Mouse (Mus musculus): ENCODE data around the gene Aktip. TPM values are rescaled to one million over a fixed set of nuclear protein-coding genes. Genes with fewer than 3 reads are reported as not detected.

Aktip gene
- total RNA-seq, 2 experiments from 2014 or later: 97.3 to 99.2 TPM

- DNase-seq (ENCODE audit: low spot score in 2 of 2): no peak
- intact Hi-C loops (cut with DNase I): no loop called here
Measured at GRCm38 (mm10) chr8:91135308-91136181, 64.2 kb downstream of the Aktip start.

- intact Hi-C loops (cut with DNase I): no loop called here
- no peak for DNase-seq (ENCODE audit: low spot score in 2 of 2)
Measured at GRCm38 (mm10) chr8:91134659-91135058, 65.1 kb downstream of the Aktip start.

- DNase-seq (ENCODE audit: low spot score in 2 of 2): peak; percentile 100
- intact Hi-C loops (cut with DNase I): no loop called here
Measured at GRCm38 (mm10) chr8:91134070-91134475, 65.7 kb downstream of the Aktip start.

- intact Hi-C loops (cut with DNase I): no loop called here
- DNase-seq (ENCODE audit: low spot score in 2 of 2): no peak
Measured at GRCm38 (mm10) chr8:91133441-91134069, 66.2 kb downstream of the Aktip start.

GRCm38 (mm10) chr8:91132731-91133130 lies 67.0 kb downstream of the Aktip start:
- no peak for DNase-seq (ENCODE audit: low spot score in 2 of 2)
- intact Hi-C loops (cut with DNase I): no loop called here

GRCm38 (mm10) chr8:91126786-91127185 lies 73.0 kb downstream of the Aktip start:
- peak; percentile 57 to 90 for DNase-seq (ENCODE audit: low spot score in 2 of 2)
- intact Hi-C loops (cut with DNase I): no loop called here

GRCm38 (mm10) chr8:91124315-91124714 lies 75.5 kb downstream of the Aktip start:
- DNase-seq (ENCODE audit: low spot score in 2 of 2): no peak
- intact Hi-C loops (cut with DNase I): no loop called here

GRCm38 (mm10) chr8:91118131-91118530 lies 81.6 kb downstream of the Aktip start:
- intact Hi-C loops (cut with DNase I): no loop called here
- no peak for DNase-seq (ENCODE audit: low spot score in 2 of 2)

- no peak for DNase-seq (ENCODE audit: low spot score in 2 of 2)
- intact Hi-C loops (cut with DNase I): no loop called here
Measured at GRCm38 (mm10) chr8:91117537-91117936, 82.2 kb downstream of the Aktip start.

GRCm38 (mm10) chr8:91114910-91115309 lies 84.9 kb downstream of the Aktip start:
- intact Hi-C loops (cut with DNase I): no loop called here
- DNase-seq (ENCODE audit: low spot score in 2 of 2): no peak

- DNase-seq (ENCODE audit: low spot score in 2 of 2): no peak
- intact Hi-C loops (cut with DNase I): no loop called here
Measured at GRCm38 (mm10) chr8:91114428-91114827, 85.3 kb downstream of the Aktip start.

- intact Hi-C loops (cut with DNase I): no loop called here
- DNase-seq (ENCODE audit: low spot score in 2 of 2): no peak
Measured at GRCm38 (mm10) chr8:91111868-91112477, 87.8 kb downstream of the Aktip start.

- intact Hi-C loops (cut with DNase I): no loop called here
- DNase-seq (ENCODE audit: low spot score in 2 of 2): no peak
Measured at GRCm38 (mm10) chr8:91106271-91106670, 93.5 kb downstream of the Aktip start.

- no peak for DNase-seq (ENCODE audit: low spot score in 2 of 2)
- intact Hi-C loops (cut with DNase I): no loop called here
Measured at GRCm38 (mm10) chr8:91098106-91098505, 101.7 kb downstream of the Aktip start.

- intact Hi-C loops (cut with DNase I): no loop called here
- DNase-seq (ENCODE audit: low spot score in 2 of 2): no peak
Measured at GRCm38 (mm10) chr8:91094135-91094534, 105.6 kb downstream of the Aktip start.

GRCm38 (mm10) chr8:91089601-91090000 lies 110.2 kb downstream of the Aktip start:
- intact Hi-C loops (cut with DNase I): loop anchor here (5.0 kb wide), 1 partner anchor 47 kb away; no protein-coding TSS in a partner anchor
- no peak for DNase-seq (ENCODE audit: low spot score in 2 of 2)

GRCm38 (mm10) chr8:91088452-91088851 lies 111.3 kb downstream of the Aktip start:
- no peak for DNase-seq (ENCODE audit: low spot score in 2 of 2)
- intact Hi-C loops (cut with DNase I): loop anchor here (5.0 kb wide), 1 partner anchor 46 kb away; no protein-coding TSS in a partner anchor

GRCm38 (mm10) chr8:91082428-91082827 lies 117.3 kb downstream of the Aktip start:
- no peak for DNase-seq (ENCODE audit: low spot score in 2 of 2)
- intact Hi-C loops (cut with DNase I): no loop called here

- intact Hi-C loops (cut with DNase I): no loop called here
- no peak for DNase-seq (ENCODE audit: low spot score in 2 of 2)
Measured at GRCm38 (mm10) chr8:91081911-91082310, 117.9 kb downstream of the Aktip start.

- intact Hi-C loops (cut with DNase I): no loop called here
- no peak for DNase-seq (ENCODE audit: low spot score in 2 of 2)
Measured at GRCm38 (mm10) chr8:91079678-91080077, 120.1 kb downstream of the Aktip start.

All from left cerebral cortex, postnatal 25 days (tissue).